Mouse (Mus musculus) thymus, adult 2 months (tissue): ENCODE measurements around the gene 5730596B20Rik. TPM values are rescaled to one million over a fixed set of nuclear protein-coding genes. Genes with fewer than 3 reads are reported as not detected.

Experiments used
- DNase-seq: peaks from one replicate; pipeline ENCODE4 v3.0.0; 2021
- H3K27ac ChIP-seq: fragments of 200-500 bp; 2 replicates; pipeline ENCODE4 v1.5.1; 2012; ENCODE audit warnings: low read length, control low read depth; ENCODE audit not compliant: control insufficient read depth, insufficient read depth
- H3K27me3 ChIP-seq: fragments of 200-500 bp; 2 replicates; pipeline ENCODE4 v1.6.1; 2012; ENCODE audit warnings: mild to moderate bottlenecking, low read length, moderate library complexity, mixed read lengths; ENCODE audit not compliant: control insufficient read depth, insufficient read depth
- H3K36me3 ChIP-seq: fragments of 200-500 bp; 2 replicates; pipeline ENCODE4 v1.6.1; 2012; ENCODE audit warnings: mild to moderate bottlenecking, low read length, moderate library complexity; ENCODE audit not compliant: control insufficient read depth, insufficient read depth
- H3K4me1 ChIP-seq: fragments of 200-500 bp; replicated peaks from 2 replicates; pipeline ENCODE4 v1.6.1; 2012; ENCODE audit warnings: low read length; ENCODE audit not compliant: control insufficient read depth, insufficient read depth
- H3K4me3 ChIP-seq: fragments of 200-500 bp; 2 replicates; pipeline ENCODE4 v1.5.1; 2012; ENCODE audit warnings: mild to moderate bottlenecking, low read length, control low read depth, moderate library complexity; ENCODE audit not compliant: control insufficient read depth, insufficient read depth
- CTCF ChIP-seq: fragments of 200-500 bp; IDR thresholded peaks from 2 replicates; pipeline ENCODE4 v1.5.1; 2012; ENCODE audit warnings: mild to moderate bottlenecking, control low read depth, low read length, moderate library complexity, borderline replicate concordance; ENCODE audit not compliant: control insufficient read depth, poor library complexity, insufficient read depth; ENCODE audit errors: extremely low read depth
- POLR2A ChIP-seq: fragments of 200-500 bp; IDR thresholded peaks from 2 replicates; pipeline ENCODE4 v1.6.1; 2012; ENCODE audit warnings: mild to moderate bottlenecking, low read length, control low read depth, moderate library complexity; ENCODE audit not compliant: control insufficient read depth, poor library complexity, insufficient read depth; ENCODE audit errors: extremely low read depth
- WGBS: fragments of 180-500 bp; shearing (Covaris S2); methylation state at CpG from one replicate; pipeline ENCODE4 v1.1.7; 2018; 5-methylcytosine and 5-hydroxymethylcytosine counted together
- polyA plus RNA-seq: library from polyadenylated mRNA; depleted of rRNA; stranded (reverse); fragments of >200 nt; gene quantifications from 2 replicates; pipeline ENCODE4 v1.2.3, GENCODE M21; 2012

Gene 5730596B20Rik
- polyA plus RNA-seq, 1 experiment: 0.04 TPM

DNA sequence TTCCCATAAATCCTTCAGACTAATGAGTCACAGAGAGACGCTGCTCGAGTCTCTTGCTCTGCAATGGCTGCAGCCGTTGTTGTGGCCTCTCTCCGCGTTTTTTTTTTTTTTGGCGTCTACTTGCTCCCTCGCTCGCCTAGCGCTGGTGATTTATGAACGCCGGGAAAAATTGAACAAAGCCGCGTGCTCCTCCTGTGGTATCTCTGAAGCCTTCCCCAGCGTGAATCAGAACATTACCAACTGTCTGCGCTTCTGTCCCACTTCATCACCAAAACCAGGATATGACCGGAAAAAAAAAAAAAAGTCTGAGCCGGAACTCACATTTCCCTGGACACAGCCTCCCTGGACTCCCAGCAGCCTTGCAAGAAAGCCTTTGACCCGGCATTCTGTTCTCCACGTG, 7.9 kb downstream of the 5730596B20Rik start:
- Histone ChIP-seq H3K4me1 (no peaks in the 10 kb centered on the region), H3K36me3 (no peaks in the 10 kb centered on the region), H3K27me3 (no peaks in the 10 kb centered on the region; the same call in 1 of the 2 replicates), H3K27ac (no peak overlapping the region), H3K4me3 (no peak overlapping the region)
- TF ChIP-seq CTCF (no peak), POLR2A (no peak)
- no peak for DNase-seq
- WGBS: 92% methylated on average over 19 of the region's 19 CpGs

DNA sequence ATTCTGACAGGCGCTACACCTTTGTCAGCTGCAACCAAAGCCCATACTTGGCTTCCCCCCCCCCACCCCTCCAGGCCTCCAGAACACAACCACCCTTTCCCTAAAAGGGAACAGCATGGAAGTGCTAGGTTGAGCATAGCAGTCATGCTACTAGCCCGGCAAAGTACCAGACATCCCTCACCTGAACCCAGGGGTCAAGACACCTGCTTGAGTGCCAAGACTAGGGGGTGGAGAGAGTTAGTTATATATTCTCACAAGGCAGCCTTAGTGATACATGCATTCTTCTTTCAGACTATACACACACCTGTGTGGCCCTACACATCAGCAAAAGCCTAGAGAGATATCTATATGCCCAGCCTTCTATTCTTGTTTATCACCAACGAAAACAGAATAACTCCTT, 8.5 kb downstream of the 5730596B20Rik start:
- no peak for DNase-seq
- Histone ChIP-seq H3K4me3 (no peak overlapping the region), H3K4me1 (no peaks in the 10 kb centered on the region), H3K27ac (no peak overlapping the region), H3K36me3 (no peaks in the 10 kb centered on the region), H3K27me3 (no peaks in the 10 kb centered on the region; the same call in 1 of the 2 replicates)
- no peak for TF ChIP-seq CTCF
- 91% methylated on average over 3 of the region's 3 CpGs for WGBS

- WGBS: 98% methylated on average over 1 of the region's 1 CpGs
- no peak for TF ChIP-seq POLR2A
- no peak for TF ChIP-seq CTCF
- H3K27ac ChIP-seq: no peak overlapping the region
- H3K27me3 ChIP-seq: no peaks in the 10 kb centered on the region; the same call in 1 of the 2 replicates
- no peaks in the 10 kb centered on the region for H3K36me3 ChIP-seq
- H3K4me1 ChIP-seq: no peaks in the 10 kb centered on the region
- no peak overlapping the region for H3K4me3 ChIP-seq
- DNase-seq: no peak
Measured at GRCm38 (mm10) chr6:52186500-52186899, 9.2 kb downstream of the 5730596B20Rik start.

DNA sequence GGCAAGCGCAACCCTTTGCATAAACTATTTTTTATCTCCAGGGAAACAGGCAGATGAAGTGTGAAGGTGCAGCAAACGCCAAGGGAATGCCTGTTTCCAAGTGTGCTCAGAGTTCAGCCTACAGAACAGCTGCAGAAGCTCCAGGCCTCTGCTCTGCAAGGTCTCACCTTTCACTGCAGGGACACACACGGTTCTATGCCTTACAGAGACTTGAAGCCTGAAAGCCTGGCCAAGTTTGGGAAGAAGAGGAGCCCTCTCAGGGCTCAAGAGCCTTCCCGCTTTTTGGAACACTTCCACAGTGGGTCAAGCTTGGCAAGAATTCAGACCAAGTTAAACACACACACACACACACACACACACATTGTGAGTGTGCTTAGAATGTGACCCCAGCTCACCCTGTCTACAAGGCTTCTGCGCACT, 11.9 kb downstream of the 5730596B20Rik start:
- TF ChIP-seq POLR2A: no peak
- Histone ChIP-seq H3K27ac (no peak overlapping the region), H3K4me3 (no peak overlapping the region), H3K27me3 (no peaks in the 10 kb centered on the region; the same call in 1 of the 2 replicates), H3K4me1 (peaks cover 7% of the 10 kb centered on the region), H3K36me3 (no peaks in the 10 kb centered on the region)
- DNase-seq: no peak
- WGBS: 85% methylated on average over 5 of the region's 5 CpGs

DNA sequence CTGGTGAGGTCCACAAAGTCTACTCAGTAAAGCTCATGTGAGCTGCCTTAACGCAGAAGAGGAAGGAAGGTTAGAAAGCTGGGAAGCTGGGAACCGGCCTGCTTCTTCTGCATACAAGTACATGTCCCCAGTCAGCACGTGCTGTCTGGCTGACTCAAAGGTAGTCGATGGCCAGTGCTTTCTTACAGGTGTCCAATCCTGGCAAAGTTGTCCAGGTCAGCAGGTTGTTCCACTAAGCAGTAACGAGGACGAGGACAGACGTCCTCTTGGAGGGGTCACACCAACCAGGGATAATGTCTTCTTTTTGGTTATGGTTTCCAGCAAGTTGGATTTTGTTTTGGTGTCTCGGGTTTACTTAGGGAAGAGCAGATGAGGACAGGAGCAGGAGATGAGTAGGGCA, 12.6 kb downstream of the 5730596B20Rik start:
- Histone ChIP-seq H3K27me3 (no peaks in the 10 kb centered on the region; the same call in 1 of the 2 replicates), H3K36me3 (no peaks in the 10 kb centered on the region), H3K4me1 (peaks cover 7% of the 10 kb centered on the region), H3K27ac (no peak overlapping the region), H3K4me3 (no peak overlapping the region)
- 90% methylated on average over 8 of the region's 8 CpGs for WGBS
- TF ChIP-seq POLR2A (no peak), CTCF (no peak)
- no peak for DNase-seq

DNA sequence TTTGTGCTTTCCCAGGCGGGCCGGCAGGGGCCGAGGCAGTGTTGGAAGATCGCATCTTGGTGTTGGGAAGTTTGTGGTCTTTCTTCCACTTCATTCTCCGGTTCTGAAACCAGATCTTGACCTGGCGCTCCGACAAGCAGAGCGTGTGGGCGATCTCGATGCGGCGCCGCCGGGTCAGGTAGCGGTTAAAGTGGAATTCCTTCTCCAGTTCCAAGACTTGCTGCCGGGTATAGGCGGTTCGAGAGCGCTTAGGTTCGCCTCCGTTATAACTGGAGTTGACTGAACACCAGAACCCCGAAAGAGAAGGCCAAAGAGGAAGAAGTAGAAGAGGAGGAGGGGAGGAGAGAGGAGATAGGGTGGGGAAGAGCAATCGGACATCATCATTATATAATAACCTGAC, 13.1 kb downstream of the 5730596B20Rik start:
- 88% methylated on average over 23 of the region's 23 CpGs for WGBS
- Histone ChIP-seq H3K27me3 (no peaks in the 10 kb centered on the region; the same call in 1 of the 2 replicates), H3K4me3 (no peak overlapping the region), H3K36me3 (no peaks in the 10 kb centered on the region), H3K27ac (no peak overlapping the region), H3K4me1 (peaks cover 7% of the 10 kb centered on the region)
- no peak for DNase-seq
- TF ChIP-seq POLR2A (no peak), CTCF (no peak)
